Mouse (Mus musculus): ENCODE measurements at regions not wholly inside any gene's neighbourhood (a gene's known extent, or its start where the extent isn't known, plus 50 kb on each side); places are given as distances from the start of the nearest gene placed in this dataset.

GRCm38 (mm10) chr2:51327081-51327480 is 178.2 kb upstream of the Rnd3 start:
- no peak overlapping the region for H3K4me3 ChIP-seq (replicated peaks)
- no peak overlapping the region for H3K4me2 ChIP-seq
- no peaks in the 10 kb centered on the region for H3K9me3 ChIP-seq
- 84% methylated on average over 8 of the region's 8 CpGs for WGBS
- H3K27ac ChIP-seq: no peak overlapping the region
- ATAC-seq (ENCODE audit: insufficient number of reproducible peaks, insufficient read depth, low FRiP score, low TSS enrichment, low read depth): no peak
- H3K9ac ChIP-seq (replicated peaks): no peak overlapping the region
- no peaks in the 10 kb centered on the region for H3K27me3 ChIP-seq
- H3K4me1 ChIP-seq (replicated peaks): no peaks in the 10 kb centered on the region
- H3K36me3 ChIP-seq: no peaks in the 10 kb centered on the region

DNA sequence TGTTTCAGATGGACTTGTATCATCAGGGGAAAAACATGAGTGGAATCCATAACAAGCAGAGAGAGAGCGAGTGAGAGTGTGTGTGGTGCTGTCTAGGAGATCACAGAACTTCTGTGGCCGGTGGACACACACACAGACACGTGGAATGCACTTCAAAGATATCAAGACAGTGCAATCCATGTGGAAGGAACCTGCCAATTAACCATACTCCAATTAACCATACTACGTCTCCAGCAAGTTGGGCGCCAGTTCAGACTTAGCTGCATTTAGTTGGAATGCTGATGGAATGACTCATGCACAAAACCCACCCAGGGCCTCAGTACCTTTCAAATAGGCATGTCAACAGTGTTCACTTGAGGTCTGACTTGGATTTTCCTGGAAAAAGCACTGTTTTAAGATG is 172.8 kb upstream of the Rnd3 start:
- no peak for ATAC-seq (ENCODE audit: insufficient number of reproducible peaks, insufficient read depth, low FRiP score, low TSS enrichment, low read depth)
- Histone ChIP-seq H3K27ac (no peak overlapping the region), H3K4me2 (no peak overlapping the region), H3K27me3 (no peaks in the 10 kb centered on the region), H3K4me3 (replicated peaks) (no peak overlapping the region), H3K36me3 (no peaks in the 10 kb centered on the region), H3K4me1 (replicated peaks) (no peaks in the 10 kb centered on the region), H3K9me3 (peaks cover 8% of the 10 kb centered on the region), H3K9ac (replicated peaks) (no peak overlapping the region)
- 77% methylated on average over 5 of the region's 5 CpGs for WGBS

GRCm38 (mm10) chr2:51316452-51316851 is 167.5 kb upstream of the Rnd3 start:
- Histone ChIP-seq H3K36me3 (no peaks in the 10 kb centered on the region), H3K4me3 (replicated peaks) (no peak overlapping the region), H3K27ac (no peak overlapping the region), H3K4me1 (replicated peaks) (peaks cover 8% of the 10 kb centered on the region; the same call in 1 of the 2 replicates), H3K27me3 (no peaks in the 10 kb centered on the region), H3K4me2 (no peak overlapping the region), H3K9ac (replicated peaks) (no peak overlapping the region), H3K9me3 (peaks cover 8% of the 10 kb centered on the region)
- no peak for ATAC-seq (ENCODE audit: insufficient number of reproducible peaks, insufficient read depth, low FRiP score, low TSS enrichment, low read depth)
- WGBS: 90% methylated on average over 8 of the region's 8 CpGs

GRCm38 (mm10) chr2:51313414-51313813 is 164.5 kb upstream of the Rnd3 start:
- H3K4me3 ChIP-seq (replicated peaks): no peak overlapping the region
- no peak overlapping the region for H3K27ac ChIP-seq
- peaks cover 13% of the 10 kb centered on the region; the same call in 1 of the 2 replicates for H3K4me1 ChIP-seq (replicated peaks)
- peaks cover 8% of the 10 kb centered on the region for H3K9me3 ChIP-seq
- H3K36me3 ChIP-seq: no peaks in the 10 kb centered on the region
- no peak overlapping the region for H3K9ac ChIP-seq (replicated peaks)
- no peak overlapping the region for H3K4me2 ChIP-seq
- WGBS: 16% methylated on average over 4 of the region's 4 CpGs
- no peak for ATAC-seq (ENCODE audit: insufficient number of reproducible peaks, insufficient read depth, low FRiP score, low TSS enrichment, low read depth)
- H3K27me3 ChIP-seq: no peaks in the 10 kb centered on the region

GRCm38 (mm10) chr2:51306257-51306656 is 157.3 kb upstream of the Rnd3 start:
- no peaks in the 10 kb centered on the region for H3K36me3 ChIP-seq
- no peak overlapping the region for H3K27ac ChIP-seq
- peaks cover 5% of the 10 kb centered on the region; the same call in 1 of the 2 replicates for H3K4me1 ChIP-seq (replicated peaks)
- H3K9me3 ChIP-seq: no peaks in the 10 kb centered on the region
- H3K27me3 ChIP-seq: no peaks in the 10 kb centered on the region
- H3K9ac ChIP-seq (replicated peaks): no peak overlapping the region
- H3K4me2 ChIP-seq: no peak overlapping the region
- no peak overlapping the region for H3K4me3 ChIP-seq (replicated peaks)
- no peak for ATAC-seq (ENCODE audit: insufficient number of reproducible peaks, insufficient read depth, low FRiP score, low TSS enrichment, low read depth)
- WGBS: 89% methylated on average over 1 of the region's 1 CpGs

DNA sequence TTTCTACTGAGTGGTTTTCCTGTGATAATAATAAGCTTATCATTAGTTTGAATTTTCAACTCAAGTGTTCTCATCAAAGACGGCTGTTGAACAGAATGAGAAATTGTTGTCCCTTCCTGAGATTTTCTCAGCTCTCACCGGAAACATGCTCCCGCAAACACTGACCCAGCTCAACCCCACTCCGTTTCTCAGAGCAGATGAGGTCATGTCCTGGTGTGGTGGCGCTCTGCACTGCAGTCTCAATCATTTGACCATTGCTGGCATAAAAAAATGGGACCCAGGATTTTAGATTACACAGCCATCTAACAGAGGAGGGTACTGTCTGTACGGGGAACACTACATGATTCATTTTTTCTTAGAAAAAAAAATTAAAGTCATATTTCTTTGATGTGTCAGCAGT is 156.5 kb upstream of the Rnd3 start:
- Histone ChIP-seq H3K4me3 (replicated peaks) (no peak overlapping the region), H3K4me2 (no peak overlapping the region), H3K9me3 (no peaks in the 10 kb centered on the region), H3K36me3 (no peaks in the 10 kb centered on the region), H3K9ac (replicated peaks) (no peak overlapping the region), H3K4me1 (replicated peaks) (peaks cover 5% of the 10 kb centered on the region; the same call in 1 of the 2 replicates), H3K27me3 (no peaks in the 10 kb centered on the region), H3K27ac (no peak overlapping the region)
- ATAC-seq (ENCODE audit: insufficient number of reproducible peaks, insufficient read depth, low FRiP score, low TSS enrichment, low read depth): no peak
- WGBS: 57% methylated on average over 6 of the region's 6 CpGs

GRCm38 (mm10) chr2:51304694-51305093 is 155.8 kb upstream of the Rnd3 start:
- Histone ChIP-seq H3K36me3 (no peaks in the 10 kb centered on the region), H3K4me3 (replicated peaks) (no peak overlapping the region), H3K4me1 (replicated peaks) (peaks cover 5% of the 10 kb centered on the region; the same call in 1 of the 2 replicates), H3K27me3 (no peaks in the 10 kb centered on the region), H3K27ac (no peak overlapping the region), H3K9me3 (no peaks in the 10 kb centered on the region), H3K4me2 (no peak overlapping the region), H3K9ac (replicated peaks) (no peak overlapping the region)
- 69% methylated on average over 6 of the region's 6 CpGs for WGBS
- no peak for ATAC-seq (ENCODE audit: insufficient number of reproducible peaks, insufficient read depth, low FRiP score, low TSS enrichment, low read depth)

DNA sequence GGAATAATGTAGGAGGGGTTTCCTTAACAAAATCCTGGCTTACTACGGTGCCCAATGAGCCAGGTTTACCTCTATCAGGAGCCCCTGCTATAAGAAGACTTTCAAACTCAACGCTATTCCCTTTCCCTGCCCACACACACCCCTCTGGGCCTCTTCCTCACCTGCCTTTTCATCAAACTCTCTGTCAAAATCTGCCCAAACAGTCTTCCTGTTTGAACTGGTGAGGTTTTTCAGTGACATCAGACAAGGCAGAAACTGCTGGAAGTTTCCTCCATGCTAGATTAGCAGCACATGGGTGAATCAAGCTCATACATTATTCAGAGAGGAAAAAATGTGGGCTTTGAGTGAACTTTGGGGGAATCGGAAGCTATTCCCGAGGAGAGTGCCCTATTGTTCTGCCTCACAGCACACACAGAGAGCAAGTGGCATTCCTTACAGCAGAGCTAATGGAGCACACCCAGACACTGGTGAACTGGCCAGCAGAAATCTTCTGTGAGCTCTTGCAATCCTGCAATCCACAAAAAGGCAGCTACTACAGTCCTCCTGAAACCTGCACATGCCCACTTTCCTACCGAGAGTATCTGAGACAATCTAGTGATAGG is 141.8 kb upstream of the Rnd3 start:
- Histone ChIP-seq H3K4me3 (replicated peaks) (no peak overlapping the region), H3K27me3 (no peaks in the 10 kb centered on the region), H3K4me1 (replicated peaks) (no peaks in the 10 kb centered on the region), H3K9me3 (no peaks in the 10 kb centered on the region), H3K9ac (replicated peaks) (no peak overlapping the region), H3K36me3 (no peaks in the 10 kb centered on the region), H3K4me2 (no peak overlapping the region), H3K27ac (no peak overlapping the region)
- 72% methylated on average over 5 of the region's 5 CpGs for WGBS
- no peak for ATAC-seq (ENCODE audit: insufficient number of reproducible peaks, insufficient read depth, low FRiP score, low TSS enrichment, low read depth)

DNA sequence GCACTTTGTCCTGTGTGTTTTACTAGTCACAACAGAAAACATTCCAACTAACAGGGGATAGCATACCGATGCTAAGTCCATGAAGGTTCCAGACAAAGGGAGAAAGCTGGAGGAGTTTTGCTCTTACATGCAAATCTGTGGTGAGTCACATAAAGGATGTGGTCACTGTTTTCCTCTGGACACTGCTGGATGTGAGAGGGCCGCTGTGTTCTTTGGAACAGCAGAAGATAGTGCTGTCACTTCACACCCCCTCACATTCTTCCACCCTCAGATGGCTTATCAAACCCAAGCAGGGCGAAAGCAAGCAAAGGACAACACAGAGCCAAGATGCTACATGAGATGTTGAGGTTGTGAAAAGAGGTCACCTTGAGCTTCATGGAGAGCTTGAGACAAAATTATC is 139.8 kb upstream of the Rnd3 start:
- Histone ChIP-seq H3K9me3 (no peaks in the 10 kb centered on the region), H3K4me2 (no peak overlapping the region), H3K27me3 (no peaks in the 10 kb centered on the region), H3K4me1 (replicated peaks) (0 out of 2 replicates have a peak, but pooled peaks cover 3% of the 10 kb centered on the region), H3K27ac (no peak overlapping the region), H3K9ac (replicated peaks) (no peak overlapping the region), H3K36me3 (no peaks in the 10 kb centered on the region), H3K4me3 (replicated peaks) (no peak overlapping the region)
- ATAC-seq (ENCODE audit: insufficient number of reproducible peaks, insufficient read depth, low FRiP score, low TSS enrichment, low read depth): no peak
- WGBS: 87% methylated on average over 3 of the region's 3 CpGs

DNA sequence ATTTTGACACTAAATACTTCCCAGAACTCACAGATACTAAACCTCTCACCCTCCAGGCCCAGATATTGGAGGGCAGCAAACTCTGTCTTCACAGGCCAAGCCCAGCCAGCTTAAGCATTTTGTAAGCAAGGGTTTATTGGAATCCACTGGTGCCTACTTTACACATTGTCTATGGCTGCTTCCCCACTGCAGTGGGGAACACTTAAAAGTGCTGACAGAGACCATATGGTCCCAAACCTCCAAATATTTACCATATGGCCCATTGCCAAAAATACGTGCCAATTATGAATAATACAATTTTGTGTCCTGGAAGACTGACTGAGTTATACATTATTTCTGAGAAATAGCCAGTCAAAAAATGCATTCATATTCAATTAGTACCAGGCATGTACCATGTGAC is 136.7 kb upstream of the Rnd3 start:
- Histone ChIP-seq H3K36me3 (no peaks in the 10 kb centered on the region), H3K4me2 (no peak overlapping the region), H3K9me3 (no peaks in the 10 kb centered on the region), H3K27me3 (no peaks in the 10 kb centered on the region), H3K27ac (no peak overlapping the region), H3K9ac (replicated peaks) (no peak overlapping the region), H3K4me1 (replicated peaks) (0 out of 2 replicates have a peak, but pooled peaks cover 8% of the 10 kb centered on the region), H3K4me3 (replicated peaks) (no peak overlapping the region)
- 72% methylated on average over 1 of the region's 1 CpGs for WGBS
- no peak for ATAC-seq (ENCODE audit: insufficient number of reproducible peaks, insufficient read depth, low FRiP score, low TSS enrichment, low read depth)

DNA sequence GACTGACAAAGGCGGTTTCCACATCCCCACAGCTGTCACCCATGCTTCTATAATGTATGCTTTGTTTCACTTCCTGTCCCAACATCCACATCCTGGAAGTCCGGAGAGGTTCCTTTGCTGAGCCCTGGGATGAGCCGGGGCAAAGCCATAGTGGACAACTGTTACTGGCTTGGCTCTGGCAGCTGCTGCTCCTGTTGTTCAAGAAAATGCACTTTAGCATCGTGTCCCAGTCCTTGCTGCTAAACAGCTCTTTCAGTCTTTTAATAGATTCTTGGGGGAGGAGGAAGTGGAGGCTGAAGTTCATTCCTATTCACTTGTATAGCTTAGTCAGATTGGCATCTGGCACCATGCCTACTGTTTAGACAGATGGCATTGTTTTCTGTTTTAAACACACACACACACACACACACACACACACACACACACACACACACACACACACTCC is 135.9 kb upstream of the Rnd3 start:
- no peak overlapping the region for H3K9ac ChIP-seq (replicated peaks)

GRCm38 (mm10) chr2:51279396-51280045 is 130.6 kb upstream of the Rnd3 start:
- H3K9me3 ChIP-seq: no peaks in the 10 kb centered on the region
- H3K27ac ChIP-seq: no peak overlapping the region
- no peak for ATAC-seq (ENCODE audit: insufficient number of reproducible peaks, insufficient read depth, low FRiP score, low TSS enrichment, low read depth)
- WGBS: 52% methylated on average over 5 of the region's 5 CpGs
- no peak overlapping the region for H3K9ac ChIP-seq (replicated peaks)
- H3K4me1 ChIP-seq (replicated peaks): peaks cover 16% of the 10 kb centered on the region
- no peak overlapping the region for H3K4me3 ChIP-seq (replicated peaks)
- H3K36me3 ChIP-seq: no peaks in the 10 kb centered on the region
- H3K4me2 ChIP-seq: no peak overlapping the region
- no peaks in the 10 kb centered on the region for H3K27me3 ChIP-seq

More for the DNA sequence above, 135.9 kb upstream of the Rnd3 start:
- no peaks in the 10 kb centered on the region for H3K36me3 ChIP-seq
- peaks cover 10% of the 10 kb centered on the region; the same call in 1 of the 2 replicates for H3K4me1 ChIP-seq (replicated peaks)
- 65% methylated on average over 4 of the region's 4 CpGs for WGBS
- H3K9me3 ChIP-seq: no peaks in the 10 kb centered on the region
- H3K27me3 ChIP-seq: no peaks in the 10 kb centered on the region
- no peak for ATAC-seq (ENCODE audit: insufficient number of reproducible peaks, insufficient read depth, low FRiP score, low TSS enrichment, low read depth)
- H3K4me3 ChIP-seq (replicated peaks): no peak overlapping the region
- peak overlapping the region; percentile 35; the same call in 1 of the 2 replicates for H3K27ac ChIP-seq
- no peak overlapping the region for H3K4me2 ChIP-seq

All from limb, embryonic 12.5 days (tissue).